Mouse (Mus musculus) small intestine, adult 2 months (tissue): ENCODE data around the gene Rad51b. TPM values are rescaled to one million over a fixed set of nuclear protein-coding genes. Genes with fewer than 3 reads are reported as not detected.
"Not testable (repeated sequence)": the region's sequence is repeated elsewhere in the genome, so short reads cannot be mapped to it uniquely, and the experiment has no call there.

Source experiments
- H3K27ac ChIP-seq: fragments of 200-500 bp; 2 replicates; pipeline ENCODE4 v1.5.1; 2012; ENCODE audit warnings: low read depth, low read length, control low read depth, inconsistent platforms; ENCODE audit not compliant: insufficient read depth
- H3K27me3 ChIP-seq: fragments of 200-500 bp; 2 replicates; pipeline ENCODE4 v1.6.1; 2012; ENCODE audit warnings: mild to moderate bottlenecking, moderate library complexity, low read length, inconsistent platforms; ENCODE audit not compliant: control insufficient read depth, insufficient read depth
- H3K36me3 ChIP-seq: fragments of 200-500 bp; 2 replicates; pipeline ENCODE4 v1.6.1; 2012; ENCODE audit warnings: mild to moderate bottlenecking, low read length, control low read depth, inconsistent platforms; ENCODE audit not compliant: control insufficient read depth, insufficient read depth
- H3K4me1 ChIP-seq: fragments of 200-500 bp; 2 replicates; pipeline ENCODE4 v1.6.1; 2012; ENCODE audit warnings: low read length, inconsistent platforms, mixed read lengths; ENCODE audit not compliant: control insufficient read depth, insufficient read depth, insufficient read length
- H3K4me3 ChIP-seq: fragments of 200-500 bp; 2 replicates; pipeline ENCODE4 v1.5.1; 2012; ENCODE audit warnings: low read depth, mild to moderate bottlenecking, control low read depth, inconsistent platforms, low read length, moderate library complexity
- CTCF ChIP-seq: fragments of 200-500 bp; IDR thresholded peaks from 2 replicates; pipeline ENCODE4 v1.5.1; 2012; ENCODE audit warnings: low read depth, mild to moderate bottlenecking, control low read depth, inconsistent platforms, low read length, moderate library complexity, mixed read lengths; ENCODE audit not compliant: insufficient replicate concordance, insufficient read length; ENCODE audit errors: extremely low read depth
- POLR2A ChIP-seq: fragments of 200-500 bp; IDR thresholded peaks from 2 replicates; pipeline ENCODE4 v1.6.1; 2012; ENCODE audit warnings: low read depth, mild to moderate bottlenecking, control low read depth, inconsistent platforms, low read length, moderate library complexity
- whole genome bisulfite sequencing: fragments of 180-500 bp; shearing (Covaris S2); methylation state at CpG from one replicate; pipeline ENCODE4 v1.1.7; 2018; 5-methylcytosine and 5-hydroxymethylcytosine counted together
- polyA plus RNA-seq: library from polyadenylated mRNA; depleted of rRNA; stranded (reverse); fragments of >200 nt; gene quantifications from 2 replicates; pipeline ENCODE4 v1.2.3, GENCODE M21; 2012

Rad51b gene
- polyA plus RNA-seq, 1 experiment: 0.46 TPM

DNA sequence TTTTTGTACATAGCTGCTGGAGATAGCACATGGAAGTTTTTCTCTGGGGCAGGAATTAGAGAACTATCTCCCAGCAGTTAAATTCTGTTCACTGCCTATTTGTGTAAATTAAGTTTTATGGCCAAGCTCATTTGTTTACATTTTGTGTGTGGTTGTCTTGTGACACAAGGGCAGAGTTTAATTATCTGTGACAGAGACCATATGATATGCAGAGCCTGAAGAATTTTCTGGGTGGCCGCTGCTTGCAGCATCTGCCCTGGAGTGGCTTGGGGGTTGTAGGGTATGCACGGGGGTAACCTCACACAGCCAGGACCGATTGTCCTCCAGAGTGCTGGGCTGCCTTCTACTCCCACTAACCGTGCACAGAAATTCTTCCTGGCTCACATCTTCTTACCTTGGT, 8.9 kb downstream of the Rad51b start:
- H3K27ac ChIP-seq: no peak overlapping the region
- H3K4me3 ChIP-seq: no peak overlapping the region
- TF ChIP-seq CTCF (no peak), POLR2A (no peak)
- no peaks in the 10 kb centered on the region; the same call in 1 of the 2 replicates for H3K4me1 ChIP-seq
- H3K36me3 ChIP-seq: no peaks in the 10 kb centered on the region
- no peaks in the 10 kb centered on the region for H3K27me3 ChIP-seq
- WGBS: 76% methylated on average over 4 of the region's 4 CpGs

DNA sequence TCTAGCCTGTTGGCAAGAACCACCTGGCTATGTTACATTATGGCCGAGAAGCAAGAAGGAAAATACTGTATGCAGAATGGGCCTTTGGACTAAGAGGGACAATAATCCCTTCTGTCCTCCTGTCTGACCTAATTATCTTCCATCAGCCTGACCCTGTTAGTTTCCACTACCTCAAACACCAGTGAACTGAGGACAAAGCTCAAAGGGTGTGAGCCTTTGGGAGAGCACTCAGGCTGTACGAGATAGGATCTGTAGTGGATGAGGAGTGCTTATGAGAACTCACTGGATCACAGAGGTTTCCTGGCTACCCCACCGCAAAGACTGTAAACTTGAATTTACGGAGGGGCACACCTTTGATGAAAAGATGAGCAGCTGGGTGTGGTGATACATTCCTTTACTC, 16.6 kb downstream of the Rad51b start:
- WGBS: 34% methylated on average over 4 of the region's 4 CpGs
- no peaks in the 10 kb centered on the region for H3K36me3 ChIP-seq

DNA sequence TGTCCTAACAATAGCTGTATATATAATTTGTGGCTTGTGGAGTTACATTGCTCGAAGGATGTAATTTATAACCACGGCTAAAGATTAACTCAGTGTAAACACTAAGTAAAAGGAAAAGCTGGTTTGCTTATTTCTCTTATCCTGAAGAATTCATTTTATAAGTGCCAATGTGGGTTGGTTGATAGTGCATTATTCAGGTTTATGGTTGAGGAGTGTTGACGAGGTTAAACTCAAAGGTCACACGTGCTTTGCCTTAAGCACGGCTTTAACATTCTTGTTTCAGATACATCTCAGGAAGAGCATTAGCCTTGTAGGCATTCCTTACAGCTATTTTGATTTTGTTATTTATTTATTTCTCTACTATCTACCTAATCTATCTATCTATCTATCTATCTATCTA, 20.3 kb downstream of the Rad51b start:
- H3K4me1 ChIP-seq: peaks cover 8% of the 10 kb centered on the region; the same call in 1 of the 2 replicates
- no peak overlapping the region for H3K27ac ChIP-seq
- 20% methylated on average over 5 of the region's 5 CpGs for WGBS
- H3K27me3 ChIP-seq: no peaks in the 10 kb centered on the region
- H3K4me3 ChIP-seq: no peak overlapping the region
- TF ChIP-seq POLR2A (no peak), CTCF (no peak)
- H3K36me3 ChIP-seq: no peaks in the 10 kb centered on the region

More for the DNA sequence above, 16.6 kb downstream of the Rad51b start:
- Histone ChIP-seq H3K4me1 (peaks cover 6% of the 10 kb centered on the region; the same call in 1 of the 2 replicates), H3K27me3 (no peaks in the 10 kb centered on the region), H3K27ac (0 out of 2 replicates have a peak overlapping the region, but pooled peaks have one; percentile 16), H3K4me3 (no peak overlapping the region)
- TF ChIP-seq POLR2A: no peak
- no peak for TF ChIP-seq CTCF

DNA sequence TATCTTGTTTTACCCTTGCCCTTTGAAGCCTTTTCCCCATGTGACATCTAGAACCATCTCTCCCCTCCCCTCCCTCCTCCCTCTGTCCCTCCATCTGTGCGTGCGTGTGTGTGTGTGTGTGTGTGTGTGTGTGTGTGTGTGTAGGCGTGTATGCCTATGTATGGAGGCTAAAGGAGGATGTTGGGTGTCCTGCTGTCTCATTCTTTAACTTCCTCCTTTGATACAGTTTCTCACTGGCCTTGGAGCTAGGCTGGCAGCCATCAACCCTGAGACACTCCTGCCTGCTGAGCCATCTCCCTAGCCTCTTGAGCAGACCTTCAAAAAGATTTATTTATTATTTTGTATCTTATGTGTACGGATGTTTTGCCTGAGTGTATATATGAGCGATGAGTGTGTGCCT, 23.8 kb downstream of the Rad51b start:
- WGBS: 73% methylated on average over 5 of the region's 5 CpGs

DNA sequence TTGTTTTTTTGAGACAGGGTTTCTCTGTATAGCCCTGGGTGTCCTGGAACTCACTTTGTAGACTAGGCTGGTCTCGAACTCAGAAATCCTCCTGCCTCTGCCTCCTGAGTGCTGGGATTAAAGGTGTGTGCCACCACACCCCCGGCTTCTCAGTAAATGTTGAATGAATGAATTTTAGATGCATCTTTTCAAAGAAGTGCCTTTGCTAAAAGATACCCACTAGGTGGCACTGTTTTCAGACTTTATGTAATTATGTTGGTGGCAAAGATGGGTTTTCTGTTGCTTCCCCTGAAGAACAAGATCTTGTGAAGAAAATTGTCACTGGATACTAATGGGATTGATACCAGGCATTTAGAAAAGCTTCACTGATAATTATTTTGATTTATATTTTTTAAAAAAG, 25.5 kb downstream of the Rad51b start:
- H3K27ac ChIP-seq, H3K4me3 ChIP-seq, H3K27me3 ChIP-seq, H3K36me3 ChIP-seq, H3K4me1 ChIP-seq: not testable (repeated sequence)
- WGBS: 62% methylated on average over 2 of the region's 2 CpGs

More for the DNA sequence above, 23.8 kb downstream of the Rad51b start:
- no peak overlapping the region for H3K4me3 ChIP-seq
- no peak for TF ChIP-seq CTCF
- TF ChIP-seq POLR2A: no peak
- no peak overlapping the region for H3K27ac ChIP-seq
- peaks cover 6% of the 10 kb centered on the region; the same call in 1 of the 2 replicates for H3K4me1 ChIP-seq
- H3K27me3 ChIP-seq: no peaks in the 10 kb centered on the region
- no peaks in the 10 kb centered on the region for H3K36me3 ChIP-seq

DNA sequence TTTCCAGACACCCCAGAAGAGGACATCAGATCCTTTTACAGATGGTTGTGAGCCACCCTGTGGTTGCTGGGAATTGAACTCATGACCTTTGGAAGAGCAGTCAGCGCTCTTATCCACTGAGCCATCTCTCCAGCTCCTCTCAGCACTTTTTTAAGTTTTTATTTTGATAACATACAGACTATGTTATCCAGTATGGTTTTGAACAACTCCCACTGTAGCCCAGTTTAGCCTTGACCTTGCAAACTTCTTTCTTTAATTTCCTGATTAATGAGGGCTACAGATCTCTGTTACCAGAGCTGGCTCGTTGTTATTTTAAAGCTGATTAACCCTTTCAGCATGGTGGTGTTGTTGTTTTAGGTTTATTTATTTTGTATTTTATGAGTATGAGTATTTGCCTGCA, 29.2 kb downstream of the Rad51b start:
- H3K36me3 ChIP-seq: no peaks in the 10 kb centered on the region
- no peaks in the 10 kb centered on the region for H3K27me3 ChIP-seq
- H3K4me3 ChIP-seq: no peak overlapping the region
- no peak for TF ChIP-seq POLR2A
- WGBS: 46% methylated on average over 2 of the region's 2 CpGs
- H3K27ac ChIP-seq: no peak overlapping the region
- H3K4me1 ChIP-seq: no peaks in the 10 kb centered on the region

DNA sequence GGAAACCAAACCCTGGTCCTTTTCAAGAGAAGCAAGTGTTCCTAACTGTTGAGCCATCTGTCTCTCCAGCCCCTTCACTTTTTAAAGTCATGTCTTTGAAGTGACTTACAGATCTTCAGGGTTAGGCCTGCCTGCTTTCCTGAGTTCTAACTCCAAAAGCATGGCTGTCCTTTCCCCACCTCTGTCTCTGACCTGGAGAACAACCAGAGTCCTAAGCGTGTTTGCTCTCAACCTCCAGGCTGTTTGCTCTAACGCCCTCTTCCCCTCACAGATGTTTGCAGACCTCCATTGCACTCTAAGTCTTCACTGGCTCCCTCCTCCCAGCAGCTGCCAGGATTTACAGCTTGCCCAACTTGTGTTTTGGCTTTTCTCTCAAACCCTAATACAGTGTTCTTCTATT, 29.7 kb downstream of the Rad51b start:
- H3K27ac ChIP-seq: peak overlapping the region; percentile 63
- no peaks in the 10 kb centered on the region for H3K36me3 ChIP-seq
- no peaks in the 10 kb centered on the region for H3K4me1 ChIP-seq
- H3K4me3 ChIP-seq: no peak overlapping the region
- no peaks in the 10 kb centered on the region for H3K27me3 ChIP-seq
- TF ChIP-seq CTCF (no peak), POLR2A (no peak)
- WGBS: 76% methylated on average over 2 of the region's 2 CpGs

DNA sequence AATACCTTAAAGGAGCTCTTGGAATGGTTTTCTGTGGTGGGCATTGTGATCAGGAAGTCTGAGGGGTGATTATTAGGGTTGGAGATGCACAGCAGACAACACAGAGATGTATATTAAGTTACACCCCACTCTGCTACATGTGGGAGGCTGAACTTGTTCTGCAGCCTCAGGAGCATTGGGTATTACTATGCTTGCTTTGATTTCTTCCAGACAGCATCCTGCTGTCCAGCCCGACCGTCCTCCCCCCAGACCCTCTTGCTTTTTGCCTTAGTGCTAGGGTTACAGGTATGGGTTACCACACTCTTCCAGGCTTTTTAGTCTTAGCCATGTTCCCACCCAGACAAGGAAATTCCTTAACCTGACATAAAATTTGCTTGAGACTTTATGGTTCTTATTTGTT, 30.8 kb downstream of the Rad51b start:
- Histone ChIP-seq H3K27me3 (no peaks in the 10 kb centered on the region), H3K27ac (peak overlapping the region; percentile 46; the same call in 1 of the 2 replicates), H3K4me1 (no peaks in the 10 kb centered on the region), H3K4me3 (no peak overlapping the region), H3K36me3 (no peaks in the 10 kb centered on the region)
- TF ChIP-seq POLR2A (no peak), CTCF (no peak)
- 84% methylated on average over 2 of the region's 2 CpGs for WGBS
